Mouse (Mus musculus) megakaryocyte, embryonic 14.5 days (primary cell): ENCODE measurements around the gene Icam4.

Source experiments
- FLI1 ChIP-seq: IDR thresholded peaks from 2 replicates; pipeline ENCODE4 v1.6.1; 2012; ENCODE audit warnings: low read length, inconsistent platforms, mixed read lengths
- GATA1 ChIP-seq: IDR thresholded peaks from 3 replicates; pipeline ENCODE4 v1.6.1; 2012; ENCODE audit warnings: mixed read lengths, low read length, inconsistent platforms, borderline replicate concordance

DNA sequence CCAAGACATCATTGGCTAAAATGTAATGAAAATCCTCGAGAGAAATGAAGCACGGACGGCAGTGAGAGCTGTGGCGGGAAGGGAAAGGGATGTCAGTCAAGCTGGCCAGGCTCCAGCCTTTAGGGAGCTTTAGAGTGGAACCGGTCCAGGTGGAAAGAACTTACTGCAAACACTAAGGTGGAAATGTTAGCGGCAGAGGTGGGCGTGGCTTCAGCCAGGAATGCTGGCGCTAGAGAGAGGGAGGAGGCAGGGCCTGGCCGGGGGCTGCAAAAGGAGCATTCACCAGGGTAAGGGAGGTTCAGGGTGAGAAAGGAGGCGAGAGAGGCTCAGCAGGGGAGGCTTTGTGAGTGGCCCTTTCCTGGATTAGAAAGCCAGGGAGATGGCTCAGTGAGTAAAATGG, 38.3 kb upstream of the Icam4 start:
- TF ChIP-seq GATA1 = no peak
- no peak for TF ChIP-seq FLI1
